Mouse (Mus musculus): ENCODE results near the gene Mcm8. TPM values are rescaled to one million over a fixed set of nuclear protein-coding genes. Genes with fewer than 3 reads are reported as not detected.

Gene Mcm8
- total RNA-seq (2021): 1 to 10 TPM; 3.6 to 3.7 TPM
- long read RNA-seq, experiment 1, partial matches to known transcripts: 0 of 4 reads
- long read RNA-seq, experiment 1, other reads (novel, unspliced or antisense): 0 of 4 reads
- long read RNA-seq, experiment 2, partial matches to known transcripts: 0 of 3 reads
- long read RNA-seq, experiment 2, other reads (novel, unspliced or antisense): 0 of 3 reads

- peak; percentile 78 to 91 for DNase-seq (ENCODE audit: low spot score in 2 of 2)
Measured at GRCm38 (mm10) chr2:132815608-132816314, at the start of gene Mcm8, which contains the start of gene Trmt6. TSS of gene Mcm8 (plus strand) at chr2:132816141. TSS of gene Trmt6 (minus strand) at chr2:132816055.

DNA sequence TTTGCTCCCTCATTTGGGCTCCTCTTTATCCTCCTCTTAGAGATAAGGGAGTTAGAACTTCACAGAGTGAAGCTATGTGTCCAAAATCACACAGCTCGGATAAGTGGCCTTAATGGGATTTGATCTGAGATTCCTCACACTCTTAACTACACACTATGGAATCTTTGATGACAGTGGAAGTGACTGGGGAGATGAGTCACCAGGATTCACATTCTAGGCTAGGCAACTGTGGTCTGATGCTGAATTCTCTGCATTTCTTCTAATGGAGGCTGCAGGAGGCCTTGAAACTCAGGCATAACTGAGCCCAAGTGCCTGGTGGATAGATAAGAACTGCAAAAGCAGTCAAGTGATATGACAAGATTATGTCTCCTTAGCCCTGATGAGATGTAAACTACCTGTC is 45.1 kb upstream of the Mcm8 start:
- no peak for DNase-seq (ENCODE audit: low spot score in 2 of 2)

GRCm38 (mm10) chr2:132780978-132781377 is 35.0 kb upstream of the Mcm8 start, which contains the start of gene Chgb:
TSS of gene Chgb (plus strand) at chr2:132781278.
- no peak for DNase-seq (ENCODE audit: low spot score in 2 of 2)

DNA sequence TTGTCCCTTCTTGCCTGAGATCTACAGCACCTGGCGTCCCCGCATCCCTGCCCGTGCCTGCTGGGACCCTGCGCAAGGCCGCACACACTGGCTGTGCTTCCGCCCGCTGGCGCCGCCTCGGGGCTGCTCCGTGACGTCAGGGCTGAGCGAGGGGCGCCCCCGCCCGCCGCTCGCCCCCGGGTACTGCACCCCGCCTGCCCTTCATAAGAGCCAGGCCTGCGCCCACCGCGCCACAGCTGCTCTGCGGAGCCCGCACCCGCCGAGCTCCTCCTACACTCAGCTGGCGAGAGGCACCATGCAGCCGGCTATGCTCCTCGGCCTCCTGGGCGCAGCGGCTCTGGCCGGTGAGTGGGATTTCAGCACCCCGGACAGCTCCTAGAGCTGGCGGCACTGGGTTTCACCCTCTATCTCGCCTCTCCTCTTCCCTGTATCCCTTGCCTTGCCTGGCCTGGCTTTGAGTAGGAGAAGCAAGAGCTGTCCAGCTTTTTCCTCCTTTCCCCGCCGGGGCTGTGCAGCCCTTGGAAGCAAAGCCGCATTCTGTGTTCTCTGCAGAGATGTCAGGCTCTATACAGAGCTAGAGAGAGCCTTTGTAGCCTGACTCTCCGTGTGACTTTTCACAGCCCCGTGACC is 34.4 kb upstream of the Mcm8 start:
- DNase-seq (ENCODE audit: low spot score in 2 of 2): peak; percentile 81 to 91

DNA sequence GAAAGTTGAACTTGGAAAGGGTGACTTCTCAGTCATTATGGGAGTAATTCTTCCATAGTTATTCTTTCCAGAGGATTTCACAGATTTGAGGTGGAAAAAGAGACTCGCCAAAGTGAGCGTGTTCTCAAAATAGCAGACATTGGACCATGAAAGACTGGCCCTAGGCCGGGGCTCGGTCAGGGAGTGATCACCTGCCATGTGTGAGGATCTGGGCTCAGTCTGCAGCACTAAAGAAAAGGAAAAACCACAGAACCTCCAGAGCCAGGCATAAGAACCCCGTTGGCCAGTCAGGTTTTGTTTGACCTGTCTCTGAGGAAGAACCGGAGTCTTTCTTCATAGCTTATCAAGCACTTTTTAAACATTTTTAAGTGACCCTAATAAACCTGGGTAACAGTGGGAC is 31.9 kb upstream of the Mcm8 start:
- DNase-seq (ENCODE audit: low spot score in 2 of 2): no peak

GRCm38 (mm10) chr2:132793441-132794203 is 22.3 kb upstream of the Mcm8 start:
- no peak for DNase-seq (ENCODE audit: low spot score in 2 of 2)

GRCm38 (mm10) chr2:132794204-132794586 is 21.7 kb upstream of the Mcm8 start:
- no peak for DNase-seq (ENCODE audit: low spot score in 2 of 2)

DNA sequence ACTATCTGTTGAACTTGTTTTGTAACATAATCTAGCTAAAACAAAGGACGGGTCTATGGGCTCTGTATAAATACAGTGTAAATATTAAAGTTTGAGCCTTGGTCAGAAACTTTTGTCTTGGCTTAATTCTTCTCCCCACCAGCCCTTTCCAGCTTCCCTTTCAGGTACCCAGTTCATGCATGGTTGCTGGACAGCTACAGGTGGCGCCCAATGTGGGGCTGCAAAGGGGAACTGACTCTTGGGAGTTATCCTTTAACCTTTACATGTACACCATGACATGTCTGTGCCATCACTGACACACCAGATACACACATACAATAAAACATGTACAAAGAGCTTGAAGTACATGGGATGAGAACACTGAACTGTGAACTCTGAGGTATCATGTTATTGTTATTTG is 13.0 kb upstream of the Mcm8 start:
- no peak for DNase-seq (ENCODE audit: low spot score in 2 of 2)

- DNase-seq (ENCODE audit: low spot score in 2 of 2): no peak
Measured at GRCm38 (mm10) chr2:132841071-132841470, 25.1 kb downstream of the Mcm8 start.

DNA sequence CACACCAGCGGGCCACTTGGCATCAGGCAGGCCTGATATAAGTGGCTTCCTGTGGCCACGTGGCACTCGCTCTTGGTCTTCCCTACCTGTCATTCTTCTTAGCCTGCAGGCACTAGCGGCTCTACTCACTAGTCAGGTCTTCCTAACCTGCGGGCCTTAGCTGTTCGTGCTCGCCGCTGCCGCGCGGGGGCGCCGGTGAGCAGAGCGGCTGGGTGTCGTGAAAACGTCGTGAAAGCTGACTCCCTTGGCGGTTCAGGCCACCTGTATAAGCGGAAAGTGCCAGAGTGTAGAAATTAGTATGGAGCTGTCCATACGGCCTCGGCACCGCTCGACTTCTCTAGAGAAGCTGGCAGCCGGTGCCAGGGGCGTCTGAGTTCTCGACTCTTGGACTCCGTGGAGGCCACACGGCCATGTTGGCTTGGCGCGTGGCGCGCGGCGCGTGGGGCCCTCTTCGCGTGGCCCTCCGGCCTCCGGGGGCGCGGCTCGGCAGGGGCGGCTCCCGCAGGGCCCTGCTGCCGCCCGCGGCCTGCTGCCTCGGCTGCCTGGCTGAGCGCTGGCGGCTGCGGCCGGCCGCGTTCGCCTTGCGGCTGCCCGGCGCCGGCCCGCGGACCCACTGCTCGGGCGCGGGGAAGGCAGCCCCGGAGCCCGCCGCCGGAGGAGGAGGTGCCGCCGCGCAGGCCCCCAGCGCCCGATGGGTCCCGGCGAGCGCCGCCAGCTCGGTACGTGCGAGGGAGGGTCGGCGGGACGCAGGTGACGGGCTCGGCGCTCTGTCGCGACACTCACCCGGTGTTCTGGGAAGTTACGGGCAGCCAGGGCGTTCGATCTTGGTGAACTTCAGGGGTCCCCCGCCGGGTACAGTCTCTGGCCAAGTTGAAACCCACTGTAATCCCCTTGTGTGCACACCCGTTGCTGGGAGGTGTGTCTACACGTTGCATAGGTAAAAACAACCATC is 30.7 kb downstream of the Mcm8 start, which contains the start of gene Crls1:
Gene Crls1 (plus strand): TSS at position 260 of the 952 bp plus-strand sequence.
- DNase-seq (ENCODE audit: low spot score in 2 of 2): peak; percentile 88 to 90

- peak in 1 of 2 experiments; percentile 11 for DNase-seq (ENCODE audit: low spot score in 2 of 2)
Measured at GRCm38 (mm10) chr2:132847581-132847980, 31.6 kb downstream of the Mcm8 start.

DNA sequence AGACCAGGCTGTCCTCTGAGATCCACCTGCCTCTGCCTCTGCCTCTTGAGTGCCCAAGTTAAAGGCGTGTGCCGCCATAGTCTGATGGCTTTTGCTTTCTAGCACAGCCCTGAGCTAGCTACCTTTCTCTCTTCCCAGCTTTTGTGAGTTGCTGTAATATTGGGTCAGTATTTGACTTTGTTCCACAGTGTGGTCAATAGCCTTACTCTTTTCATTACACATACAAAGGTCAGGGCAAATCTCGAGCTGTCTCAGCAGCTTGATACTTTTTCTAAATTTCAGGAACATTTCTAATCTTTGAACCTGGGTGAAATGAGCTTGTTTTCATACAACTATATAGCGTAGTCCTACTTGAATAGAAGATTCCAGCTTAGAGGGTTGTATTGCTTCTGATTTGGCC is 32.4 kb downstream of the Mcm8 start:
- no peak for DNase-seq (ENCODE audit: low spot score in 2 of 2)

DNA sequence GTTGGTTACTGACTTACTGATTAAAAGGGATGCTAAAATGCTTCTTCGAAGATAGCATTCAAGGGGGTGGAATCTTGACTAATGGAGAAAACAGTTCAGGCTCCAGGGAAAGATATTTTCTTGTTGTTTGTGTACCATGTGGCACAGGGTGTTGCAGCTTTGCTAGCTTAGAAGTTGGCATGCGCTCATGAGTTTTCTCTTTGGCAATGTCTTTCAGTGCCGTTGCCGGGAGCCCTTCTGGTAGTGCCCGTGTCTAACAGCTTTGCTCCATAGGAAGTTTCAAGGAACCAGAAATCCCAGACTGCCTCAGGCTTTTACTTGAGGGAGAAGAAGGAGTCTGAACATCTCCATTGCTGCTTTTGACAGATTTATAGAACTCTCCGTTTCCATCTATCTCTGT is 33.2 kb downstream of the Mcm8 start:
- no peak for DNase-seq (ENCODE audit: low spot score in 2 of 2)

GRCm38 (mm10) chr2:132853051-132853450 is 37.1 kb downstream of the Mcm8 start:
- DNase-seq (ENCODE audit: low spot score in 2 of 2): no peak

DNA sequence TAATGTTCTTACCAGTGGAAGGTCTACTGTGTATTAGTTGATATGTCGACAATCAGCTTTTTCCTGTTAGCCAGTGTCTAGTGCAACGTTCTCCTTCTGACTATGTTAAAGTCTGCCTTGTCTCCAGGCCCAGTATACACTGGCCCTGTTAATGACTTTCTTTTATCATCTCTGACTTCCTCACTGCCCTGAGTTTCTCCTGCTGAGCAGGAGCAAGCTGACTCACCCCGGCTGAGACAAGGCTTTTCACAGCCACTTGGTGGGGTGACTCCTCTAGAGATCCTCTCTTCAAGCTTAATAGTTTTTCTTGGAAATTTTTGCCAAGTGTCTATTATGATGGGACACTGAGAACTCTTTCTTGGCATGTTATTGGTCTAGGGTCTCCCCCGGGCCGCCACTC is 40.4 kb downstream of the Mcm8 start:
- DNase-seq (ENCODE audit: low spot score in 2 of 2): no peak

DNA sequence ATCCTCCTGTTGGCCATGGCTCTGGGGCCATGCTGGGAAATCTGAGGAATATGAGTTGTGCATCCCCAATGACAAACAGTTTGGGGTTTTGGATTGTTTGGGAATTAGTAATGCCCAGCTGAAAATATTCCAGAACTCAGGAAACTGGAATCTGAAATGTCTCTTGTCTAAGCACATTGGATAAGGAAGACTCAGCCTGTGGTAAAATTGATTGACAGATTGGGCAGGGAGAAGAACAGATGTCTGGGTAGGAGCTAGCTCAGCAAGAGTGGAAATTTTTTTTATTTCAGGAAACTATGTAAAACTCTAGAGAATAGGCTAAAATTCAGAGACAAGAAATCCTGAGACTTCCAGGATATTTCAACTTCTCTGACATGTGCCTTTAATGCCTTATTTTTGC is 44.5 kb downstream of the Mcm8 start:
- no peak for DNase-seq (ENCODE audit: low spot score in 2 of 2)

DNA sequence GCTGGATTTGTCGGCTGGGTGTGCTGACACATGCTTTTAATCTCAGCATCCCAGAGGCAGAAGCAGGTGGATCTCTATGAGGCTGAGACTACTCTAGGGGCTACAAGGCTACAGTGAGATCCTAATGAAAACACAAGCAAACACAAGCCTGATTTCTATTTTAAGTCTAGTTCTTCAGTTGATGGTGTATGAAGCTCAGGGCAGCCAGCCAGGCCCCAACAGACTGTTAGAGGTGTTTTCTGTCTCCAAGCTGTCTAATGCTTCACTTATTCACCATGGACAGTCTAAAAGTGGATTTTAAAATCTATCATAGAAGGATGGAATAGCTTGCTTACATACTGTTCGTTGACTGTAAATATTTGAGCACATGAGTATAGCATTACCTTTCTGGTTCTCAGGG is 45.5 kb downstream of the Mcm8 start:
- DNase-seq (ENCODE audit: low spot score in 2 of 2): no peak

GRCm38 (mm10) chr2:132863325-132863724 is 47.4 kb downstream of the Mcm8 start:
- no peak for DNase-seq (ENCODE audit: low spot score in 2 of 2)

DNA sequence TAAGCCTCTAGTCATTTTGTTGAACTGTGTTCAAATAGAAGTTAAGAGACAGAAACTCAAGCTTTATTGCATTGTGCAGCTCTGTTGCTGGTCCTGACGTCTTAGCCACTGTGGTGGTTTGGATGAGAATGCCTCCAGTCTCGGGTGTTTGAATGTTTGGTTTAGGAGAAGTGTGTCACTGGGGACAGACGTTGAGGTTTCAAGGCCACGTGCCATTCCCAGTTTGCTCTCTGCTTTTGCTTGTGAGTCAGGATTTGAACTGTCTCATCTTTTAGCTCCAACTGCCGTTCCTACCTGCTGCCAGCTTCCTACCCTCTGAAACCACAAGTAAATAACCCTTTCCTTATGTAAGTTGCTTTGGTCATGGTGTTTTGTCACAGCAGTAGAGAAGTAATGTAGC is 51.6 kb downstream of the Mcm8 start:
- no peak for DNase-seq (ENCODE audit: low spot score in 2 of 2)

- no peak for DNase-seq (ENCODE audit: low spot score in 2 of 2)
Measured at GRCm38 (mm10) chr2:132869682-132870081, 53.7 kb downstream of the Mcm8 start.

Measured in gastrocnemius, postnatal 4 days (tissue).